Mouse (Mus musculus) cerebellum, adult 8-10 months (tissue): ENCODE measurements at regions not wholly inside any gene's neighbourhood (a gene's known extent, or its start where the extent isn't known, plus 50 kb on each side); places are given as distances from the start of the nearest gene placed in this dataset.
A peak's percentile ranks its signal among the peaks of the same experiment; 100 is the strongest.

Experiments
- DNase-seq: peaks from one replicate; pipeline ENCODE4 v3.0.0; 2022

- DNase-seq = no peak
These were observed 180.9 kb upstream of the Dph6 start for GRCm38 (mm10) chr2:114835694-114836093.

DNA sequence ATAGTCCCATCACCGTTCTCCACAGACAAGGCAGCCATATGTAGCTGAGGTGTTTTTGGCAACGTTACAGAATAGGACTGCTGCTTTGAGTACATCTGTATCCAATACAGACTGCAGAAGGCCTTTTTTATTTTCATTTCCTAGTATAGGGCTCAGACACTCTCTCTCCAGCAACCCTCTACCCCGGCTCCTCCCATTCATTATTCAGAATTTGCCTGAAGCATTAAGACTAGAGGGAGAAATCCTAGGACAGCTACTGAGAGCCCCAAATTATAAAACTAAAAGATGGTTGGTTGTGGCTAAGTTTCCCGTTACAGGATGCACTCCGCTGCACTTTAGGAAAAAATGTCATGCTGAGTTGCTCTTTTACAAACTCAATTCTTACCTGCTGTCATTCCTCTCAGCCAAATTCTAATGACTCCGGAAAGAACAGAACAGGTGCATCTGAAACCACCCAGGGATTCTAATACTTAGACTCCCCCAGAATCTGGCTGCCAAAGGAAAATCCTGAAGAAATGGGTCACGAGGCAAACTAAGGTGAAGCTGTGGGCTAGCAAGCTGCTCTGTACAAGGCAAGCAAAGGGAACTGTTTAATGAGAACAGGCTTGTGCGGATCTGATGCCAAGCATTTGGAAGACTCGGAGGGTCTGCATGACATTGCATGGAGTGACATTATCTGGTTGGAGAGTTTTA, 189.1 kb upstream of the Dph6 start:
- peak; percentile 8 for DNase-seq

DNA sequence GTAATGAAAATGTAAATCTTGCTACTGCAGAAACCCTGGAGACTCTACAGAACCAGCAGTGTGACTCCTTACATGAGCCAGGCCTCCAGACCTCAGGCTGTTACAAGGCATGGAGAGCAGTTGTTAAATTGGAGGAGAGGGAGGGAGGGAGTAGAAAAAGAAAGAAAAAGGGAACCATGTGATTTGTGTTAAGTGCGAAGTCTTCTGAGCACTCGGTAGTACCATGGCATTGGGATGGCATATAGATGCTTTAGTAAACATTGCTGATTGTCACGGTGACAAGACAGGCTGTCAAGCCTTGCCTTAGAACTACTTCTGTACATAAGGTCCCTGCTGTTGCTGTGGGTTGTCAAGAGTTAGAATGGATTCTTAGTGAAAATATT, 189.6 kb upstream of the Dph6 start:
- DNase-seq = no peak

DNA sequence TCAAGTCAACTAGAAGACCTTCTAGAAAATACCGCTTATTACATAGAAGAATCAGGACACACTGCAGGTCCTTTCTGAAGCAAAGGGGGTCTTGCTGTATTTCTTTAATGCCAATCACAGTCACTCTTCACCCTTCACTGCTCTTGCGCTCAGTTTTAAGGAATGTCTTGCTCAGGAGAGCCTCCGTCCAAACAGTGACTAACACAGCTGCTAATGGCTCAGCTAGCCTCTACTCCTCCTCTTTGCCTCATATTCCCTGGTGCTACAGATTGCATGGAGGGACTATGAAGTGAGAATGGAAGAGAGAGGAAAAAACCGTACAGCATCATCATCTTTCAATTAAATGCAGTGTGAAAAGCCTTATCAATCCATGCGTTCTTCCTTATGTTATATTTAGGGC, 193.7 kb upstream of the Dph6 start:
- no peak for DNase-seq

GRCm38 (mm10) chr2:114848914-114849313, 194.2 kb upstream of the Dph6 start:
- DNase-seq = no peak

- DNase-seq = peak; percentile 59
These were observed 199.2 kb upstream of the Dph6 start for GRCm38 (mm10) chr2:114853715-114854530.

GRCm38 (mm10) chr2:114872272-114872671, 217.5 kb upstream of the Dph6 start:
- DNase-seq = no peak

- DNase-seq = no peak
These were observed 218.3 kb upstream of the Dph6 start for GRCm38 (mm10) chr2:114873090-114873489.

- no peak for DNase-seq
These were observed 224.3 kb upstream of the Dph6 start for GRCm38 (mm10) chr2:114879084-114879483.

GRCm38 (mm10) chr2:114879784-114880183, 225.0 kb upstream of the Dph6 start:
- DNase-seq = no peak

DNA sequence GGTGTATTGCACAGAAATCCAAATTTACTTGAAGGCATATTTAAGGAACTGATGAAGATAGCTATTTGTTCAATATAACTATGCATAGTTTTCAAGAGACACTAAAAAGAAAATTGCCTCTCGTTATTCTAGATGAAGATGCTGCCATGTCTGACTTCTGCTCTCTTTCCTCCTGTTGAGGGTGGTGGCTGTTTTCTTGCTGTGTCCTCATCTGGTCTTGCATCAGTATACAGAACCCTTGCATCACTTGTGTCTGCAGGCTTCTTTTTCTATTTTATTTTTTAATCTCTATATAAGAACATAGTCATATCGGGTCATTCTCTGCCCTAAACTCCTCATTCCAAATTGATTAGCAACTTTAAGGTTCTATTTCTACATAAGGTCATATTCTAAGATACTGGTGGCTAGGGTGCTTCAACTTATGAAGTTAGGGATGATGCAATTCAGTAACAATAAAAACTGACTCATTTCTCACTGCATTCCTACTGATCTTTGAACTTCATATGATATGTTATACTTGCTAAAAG, 231.0 kb upstream of the Dph6 start:
- no peak for DNase-seq

- no peak for DNase-seq
These were observed 244.0 kb upstream of the Dph6 start for GRCm38 (mm10) chr2:114898812-114899211.

DNA sequence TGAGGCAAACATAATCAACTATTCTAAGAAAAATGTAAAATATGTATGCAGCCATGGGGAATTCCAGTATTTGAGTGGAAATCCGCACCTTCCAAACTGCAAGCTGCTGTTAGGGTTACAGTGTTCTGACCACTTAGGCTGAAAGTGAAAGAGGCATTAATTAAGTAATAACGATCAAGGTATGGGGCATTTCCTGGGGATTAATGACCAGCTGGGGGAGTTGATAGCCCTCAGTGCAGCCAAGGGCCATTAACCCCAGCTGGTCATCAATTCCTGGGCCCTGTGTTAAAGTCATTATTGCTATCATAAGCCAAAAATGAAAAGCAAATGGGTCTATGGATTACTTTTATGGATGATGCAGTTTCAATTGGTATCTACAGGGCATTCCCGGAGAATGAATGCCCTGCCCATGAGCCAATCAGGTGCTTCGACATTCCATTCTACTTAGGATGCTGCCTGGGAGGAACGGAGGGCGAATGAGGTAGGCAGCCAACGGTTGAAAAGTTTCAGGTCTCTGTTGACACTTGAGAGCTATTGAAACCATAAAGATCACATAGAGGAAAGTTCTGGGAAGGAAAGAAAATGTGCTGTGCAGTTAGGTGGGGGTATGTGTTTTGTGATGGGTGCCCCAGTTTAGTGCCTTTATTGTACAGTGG, 257.2 kb upstream of the Dph6 start:
- DNase-seq = no peak

DNA sequence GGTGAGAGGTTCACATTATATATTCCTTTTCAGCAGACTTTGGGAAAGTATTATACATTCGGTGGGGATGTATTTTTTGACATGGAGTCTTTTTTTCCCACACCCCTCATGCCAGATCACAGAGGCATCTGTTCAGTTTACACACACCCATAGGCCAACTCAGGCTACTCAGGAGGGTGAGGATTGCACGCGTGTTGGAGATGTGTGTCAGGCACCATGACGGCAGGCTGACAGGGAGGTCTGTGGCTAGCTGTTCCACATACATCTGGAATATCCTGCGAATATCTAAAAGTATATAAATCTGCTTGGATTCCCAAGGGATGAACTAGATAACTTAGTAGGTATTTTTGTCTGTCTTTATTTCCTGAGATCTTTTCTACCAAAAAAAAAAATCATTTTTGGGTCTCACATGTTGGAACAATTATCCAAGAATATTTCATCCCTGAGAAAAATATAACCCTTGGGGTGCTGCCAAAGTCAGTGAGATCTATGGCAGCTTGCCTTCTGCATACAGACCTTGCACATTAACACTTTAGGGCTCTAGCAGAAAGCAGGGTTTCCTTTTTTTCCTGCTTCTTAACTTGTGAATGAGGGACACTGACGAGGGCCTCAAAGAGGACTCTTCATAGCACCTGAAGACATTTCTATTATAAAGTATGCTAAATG, 260.4 kb upstream of the Dph6 start:
- DNase-seq = no peak

- no peak for DNase-seq
These were observed 263.9 kb upstream of the Dph6 start for GRCm38 (mm10) chr2:114918420-114919332.

DNA sequence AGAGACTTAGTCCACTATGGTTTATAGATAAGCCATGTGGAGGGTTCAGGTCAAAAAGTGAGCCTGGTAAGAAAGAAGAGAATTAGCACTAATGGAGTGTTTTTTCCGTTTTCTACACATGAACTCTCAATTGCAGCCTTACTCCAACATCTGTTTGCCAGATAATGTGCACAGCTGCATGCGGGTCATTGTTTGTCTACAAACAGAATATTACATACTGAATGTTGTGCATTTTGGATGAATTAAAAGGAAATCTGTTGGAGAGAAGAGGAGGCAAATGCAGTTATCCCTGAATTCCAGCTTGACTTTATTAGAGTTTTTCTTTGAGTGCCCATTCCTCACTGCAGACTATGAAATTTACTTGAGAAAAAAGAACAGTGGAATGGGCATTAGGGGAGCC, 269.1 kb upstream of the Dph6 start:
- no peak for DNase-seq

DNA sequence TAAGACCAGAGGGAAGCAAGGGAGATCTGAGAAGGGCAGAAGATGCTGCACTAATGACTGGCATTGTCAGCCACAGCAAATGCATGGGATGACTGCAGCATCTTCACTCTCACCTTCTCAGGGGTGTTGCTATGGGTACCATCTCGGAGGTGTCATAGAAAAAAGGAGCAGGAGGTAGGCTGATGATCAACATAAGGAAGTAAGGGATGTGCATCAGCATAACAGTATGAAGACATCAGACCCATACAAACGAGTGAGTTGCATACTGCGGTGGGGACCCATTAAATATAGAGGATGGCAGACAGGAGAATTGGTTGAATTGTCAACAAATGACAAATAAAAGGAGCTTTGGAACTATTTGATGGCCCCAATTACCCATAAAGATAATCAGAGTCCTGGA, 280.7 kb upstream of the Dph6 start:
- no peak for DNase-seq

DNA sequence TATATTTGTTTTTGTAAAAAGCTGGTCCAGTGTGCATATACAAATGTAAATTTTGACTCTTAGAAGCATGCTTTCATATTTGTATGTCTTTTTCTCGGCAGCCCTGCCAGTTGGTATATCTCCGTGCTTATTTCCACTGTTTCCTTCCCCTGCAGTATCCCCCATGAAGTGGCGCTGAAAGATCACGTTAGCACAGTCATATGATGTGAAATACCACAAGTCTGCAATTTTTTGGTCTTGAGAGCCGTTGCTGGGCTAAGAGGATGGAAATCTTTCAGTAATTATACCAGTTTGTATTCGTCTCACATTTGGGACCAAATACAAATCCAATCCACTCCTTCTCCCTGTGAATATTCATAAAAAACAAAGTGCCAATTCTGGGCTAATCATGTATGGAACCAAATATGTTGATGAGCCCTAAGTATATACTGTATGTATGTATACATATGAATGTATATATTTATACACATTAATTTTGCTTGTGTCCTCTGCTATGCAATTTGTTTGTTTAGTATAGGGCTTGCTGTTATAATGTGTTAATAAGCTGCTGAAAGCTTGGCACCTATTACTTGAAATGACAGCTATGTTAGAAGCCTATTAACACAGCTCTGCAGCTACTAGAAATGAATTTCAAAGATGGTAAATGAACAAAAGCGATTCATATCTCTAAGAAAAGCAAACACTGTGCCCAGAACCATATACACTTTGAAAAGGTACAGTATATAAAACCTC, 283.8 kb upstream of the Dph6 start:
- no peak for DNase-seq

DNA sequence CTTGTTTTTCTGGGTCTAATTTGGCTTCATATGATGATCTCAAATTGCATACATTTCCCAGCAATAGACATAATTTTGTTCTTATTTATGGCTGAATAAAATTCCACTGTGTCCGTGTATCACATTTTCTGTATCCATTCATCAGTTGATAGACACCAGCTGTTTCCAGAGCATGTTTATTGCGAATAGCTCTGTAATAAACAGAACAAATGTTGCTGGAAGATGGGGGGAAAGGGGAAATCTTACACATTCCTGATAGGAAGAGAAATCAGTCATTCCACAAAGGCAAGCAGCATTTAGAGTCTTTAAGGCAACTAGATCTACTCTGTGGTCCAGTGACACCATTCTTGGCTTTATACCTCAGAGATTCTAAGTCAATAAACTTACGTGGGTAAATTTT, 311.3 kb upstream of the Dph6 start:
- DNase-seq = no peak

DNA sequence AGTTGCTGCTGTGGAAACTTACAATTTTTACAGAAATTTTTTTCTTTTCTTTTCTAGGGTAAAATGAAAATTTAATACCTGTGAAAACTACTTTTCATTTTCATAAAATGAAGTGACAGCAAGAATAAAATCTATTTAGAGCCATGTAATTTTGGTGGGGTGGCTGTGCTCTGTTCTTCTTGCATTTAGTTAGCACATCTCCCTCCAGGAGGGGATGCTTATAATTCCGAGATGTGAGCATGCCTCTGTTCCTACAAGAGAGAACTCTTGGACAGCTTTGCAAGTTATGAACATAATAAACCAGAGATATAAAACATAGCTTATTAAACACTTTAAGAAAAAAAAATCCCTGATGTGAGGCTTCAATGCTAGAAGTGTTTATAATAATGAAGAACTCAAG, 313.9 kb upstream of the Dph6 start:
- DNase-seq = no peak

- no peak for DNase-seq
These were observed 338.7 kb upstream of the Dph6 start for GRCm38 (mm10) chr2:114993419-114993818.
